Mouse (Mus musculus) lung, postnatal 4 days (tissue): ENCODE measurements around the gene Xxylt1.

ENCODE experiments used
- DNase-seq, 2 experiments: peaks; one replicate each; pipeline ENCODE4 v3.0.0; 2021

Gene Xxylt1

GRCm38 (mm10) chr16:31081125-31081664 is at the start of gene Xxylt1:
TSS of gene Xxylt1 (minus strand) at chr16:31081432.
- DNase-seq, result peak; percentile 96 to 98

- DNase-seq, result no peak
Measured at GRCm38 (mm10) chr16:31128116-31128515, 46.9 kb upstream of the Xxylt1 start.

- DNase-seq, result no peak
Measured at GRCm38 (mm10) chr16:31124991-31125390, 43.8 kb upstream of the Xxylt1 start.

- no peak for DNase-seq
Measured at GRCm38 (mm10) chr16:31121612-31122011, 40.4 kb upstream of the Xxylt1 start.

- DNase-seq, result no peak
Measured at GRCm38 (mm10) chr16:31113596-31113995, 32.4 kb upstream of the Xxylt1 start.

- no peak for DNase-seq
Measured at GRCm38 (mm10) chr16:31101352-31101751, 20.1 kb upstream of the Xxylt1 start.

- DNase-seq, result no peak
Measured at GRCm38 (mm10) chr16:31099906-31100305, 18.7 kb upstream of the Xxylt1 start.

- DNase-seq, result no peak
Measured at GRCm38 (mm10) chr16:31094036-31094435, 12.8 kb upstream of the Xxylt1 start.

GRCm38 (mm10) chr16:31093186-31093585 is 12.0 kb upstream of the Xxylt1 start:
- DNase-seq, result no peak

- no peak for DNase-seq
Measured at GRCm38 (mm10) chr16:31081891-31082290, 659 bp upstream of the Xxylt1 start.

- peak; percentile 73 to 77 for DNase-seq
Measured at GRCm38 (mm10) chr16:31080573-31081051, 620 bp downstream of the Xxylt1 start.

- DNase-seq, result no peak
Measured at GRCm38 (mm10) chr16:31077396-31077795, 3.8 kb downstream of the Xxylt1 start.

GRCm38 (mm10) chr16:31076436-31076835 is 4.8 kb downstream of the Xxylt1 start:
- DNase-seq, result no peak

- DNase-seq, result no peak
Measured at GRCm38 (mm10) chr16:31074324-31074908, 6.8 kb downstream of the Xxylt1 start.

GRCm38 (mm10) chr16:31071731-31072130 is 9.5 kb downstream of the Xxylt1 start:
- DNase-seq, result no peak

GRCm38 (mm10) chr16:31070358-31071133 is 10.7 kb downstream of the Xxylt1 start:
- peak; percentile 85 to 90 for DNase-seq

GRCm38 (mm10) chr16:31069211-31070166 is 11.7 kb downstream of the Xxylt1 start:
- DNase-seq, result no peak

- peak; percentile 65 to 79 for DNase-seq
Measured at GRCm38 (mm10) chr16:31068280-31068679, 13.0 kb downstream of the Xxylt1 start.

GRCm38 (mm10) chr16:31066344-31067098 is 14.7 kb downstream of the Xxylt1 start:
- peak; percentile 49 to 59 for DNase-seq

GRCm38 (mm10) chr16:31064782-31065181 is 16.4 kb downstream of the Xxylt1 start:
- no peak for DNase-seq

GRCm38 (mm10) chr16:31062918-31063317 is 18.3 kb downstream of the Xxylt1 start:
- no peak for DNase-seq
